Mouse (Mus musculus) CH12.LX (cell line): ENCODE results near the gene E430018J23Rik. TPM values are rescaled to one million over a fixed set of nuclear protein-coding genes. Genes with fewer than 3 reads are reported as not detected.
"Not testable (repeated sequence)": the region's sequence is repeated elsewhere in the genome, so short reads cannot be mapped to it uniquely, and the experiment has no call there.

Experiments used
- DNase-seq: peaks from one replicate; pipeline ENCODE4 v3.0.0-alpha.2; 2013; ENCODE audit errors: extremely low read depth
- H3K27ac ChIP-seq: 2 replicates; pipeline ENCODE4 v1.5.1; 2012; ENCODE audit warnings: low read depth, mild to moderate bottlenecking, control low read depth, moderate library complexity; ENCODE audit not compliant: insufficient read depth
- H3K27me3 ChIP-seq: replicated peaks from 2 replicates; pipeline ENCODE3; 2012; ENCODE audit warnings: inconsistent platforms
- H3K36me3 ChIP-seq, 2 experiments: replicated peaks in 1 of 2; 2 replicates each; pipeline versions ENCODE3 to v1.6.1; 2012; ENCODE audit warnings: inconsistent platforms in 1 of 2, low read length in 1 of 2, mild to moderate bottlenecking in 1 of 2, mixed read lengths in 1 of 2, moderate library complexity in 1 of 2; ENCODE audit not compliant: control insufficient read depth in 1 of 2, insufficient read depth in 1 of 2
- H3K4me1 ChIP-seq, 2 experiments: 2 replicates each; pipeline ENCODE4 v1.6.1; 2012; ENCODE audit warnings: inconsistent platforms in 1 of 2, moderate library complexity in 1 of 2; ENCODE audit not compliant: insufficient read depth in 2 of 2, control insufficient read depth in 1 of 2
- H3K4me2 ChIP-seq: 2 replicates; pipeline ENCODE4 v1.6.1; 2012; ENCODE audit warnings: low read depth, mild to moderate bottlenecking, control low read depth; ENCODE audit not compliant: poor library complexity, insufficient read depth, severe bottlenecking
- H3K4me3 ChIP-seq, 3 experiments: fragments of 150-350 bp in 1 of 3; sonication (generic) in 1 of 3; replicated peaks in 1 of 3; 2 replicates each; pipeline versions ENCODE3 to v1.5.1; 2011 to 2012; ENCODE audit warnings: low read depth in 2 of 3, low read length in 2 of 3, mild to moderate bottlenecking in 2 of 3, moderate library complexity in 2 of 3, control low read depth in 1 of 3, improper control_type of control experiment in 1 of 3, inconsistent platforms in 1 of 3, mixed read lengths in 1 of 3; ENCODE audit not compliant: poor library complexity in 1 of 3
- H3K79me2 ChIP-seq: replicated peaks from 2 replicates; pipeline ENCODE4 v1.6.1; 2012; ENCODE audit warnings: mild to moderate bottlenecking, moderate library complexity; ENCODE audit not compliant: control insufficient read depth, poor library complexity, insufficient read depth, severe bottlenecking; ENCODE audit errors: extremely low read depth
- H3K9ac ChIP-seq: 2 replicates; pipeline ENCODE4 v1.6.1; 2012; ENCODE audit warnings: low read depth, mild to moderate bottlenecking, control low read depth, moderate library complexity; ENCODE audit not compliant: insufficient read depth
- H3K9me3 ChIP-seq: replicated peaks from 2 replicates; pipeline ENCODE3; 2012; ENCODE audit warnings: low read length, inconsistent platforms, mixed read lengths
- BHLHE40 ChIP-seq: IDR thresholded peaks from 2 replicates; pipeline ENCODE4 v1.6.1; 2011; ENCODE audit warnings: mild to moderate bottlenecking, low read depth, low read length, improper control_type of control experiment
- CTCF ChIP-seq, 2 experiments: IDR thresholded peaks in 1 of 2; conservative IDR thresholded peaks in 1 of 2; 2 replicates each; pipeline ENCODE4 v1.5.1; 2011 to 2012; ENCODE audit warnings: low read depth in 2 of 2, low read length in 2 of 2, improper control_type of control experiment in 1 of 2, inconsistent platforms in 1 of 2, mild to moderate bottlenecking in 1 of 2, moderate library complexity in 1 of 2
- ELF1 ChIP-seq: IDR thresholded peaks from 2 replicates; pipeline ENCODE4 v1.6.1; 2014; ENCODE audit warnings: low read depth, mild to moderate bottlenecking, inconsistent platforms, low read length, improper control_type of control experiment
- EP300 ChIP-seq: IDR thresholded peaks from 2 replicates; pipeline ENCODE4 v1.6.1; 2011; ENCODE audit warnings: low read length, improper control_type of control experiment
- ETS1 ChIP-seq: conservative IDR thresholded peaks from 2 replicates; pipeline ENCODE4 v1.6.1; 2012; ENCODE audit warnings: low read depth, mild to moderate bottlenecking, inconsistent platforms, low read length, improper control_type of control experiment, moderate library complexity
- GABPA ChIP-seq: IDR thresholded peaks from 2 replicates; pipeline ENCODE4 v1.6.1; 2012; ENCODE audit warnings: low read depth, low read length, improper control_type of control experiment, inconsistent platforms; ENCODE audit not compliant: insufficient replicate concordance
- HCFC1 ChIP-seq: IDR thresholded peaks from 2 replicates; pipeline ENCODE4 v1.6.1; 2012; ENCODE audit warnings: low read depth, mild to moderate bottlenecking, inconsistent platforms, low read length, improper control_type of control experiment
- IRF4 ChIP-seq: IDR thresholded peaks from 2 replicates; pipeline ENCODE4 v1.6.1; 2014; ENCODE audit warnings: low read depth, mild to moderate bottlenecking, inconsistent platforms, low read length, improper control_type of control experiment
- JUND ChIP-seq: conservative IDR thresholded peaks from 2 replicates; pipeline ENCODE4 v1.6.1; 2011; ENCODE audit warnings: low read depth, low read length, improper control_type of control experiment
- KAT2A ChIP-seq: IDR thresholded peaks from 2 replicates; pipeline ENCODE4 v1.6.1; 2012; ENCODE audit warnings: low read length, improper control_type of control experiment, inconsistent platforms; ENCODE audit not compliant: insufficient replicate concordance
- MAX ChIP-seq: IDR thresholded peaks from 2 replicates; pipeline ENCODE4 v1.6.1; 2011; ENCODE audit warnings: low read length, improper control_type of control experiment
- MAZ ChIP-seq: IDR thresholded peaks from 2 replicates; pipeline ENCODE4 v1.6.1; 2012; ENCODE audit warnings: low read depth, mild to moderate bottlenecking, inconsistent platforms, low read length, improper control_type of control experiment, moderate library complexity
- MXI1 ChIP-seq: IDR thresholded peaks from 2 replicates; pipeline ENCODE4 v1.6.1; 2011; ENCODE audit warnings: mild to moderate bottlenecking, low read depth, low read length, improper control_type of control experiment
- MYC ChIP-seq: IDR thresholded peaks from 2 replicates; pipeline ENCODE4 v1.6.1; 2011; ENCODE audit warnings: low read depth, mild to moderate bottlenecking, improper control_type of control experiment, low read length
- NELFE ChIP-seq: IDR thresholded peaks from 2 replicates; pipeline ENCODE4 v1.6.1; 2011; ENCODE audit warnings: low read depth, low read length, improper control_type of control experiment
- NRF1 ChIP-seq: IDR thresholded peaks from 2 replicates; pipeline ENCODE4 v1.6.1; 2014; ENCODE audit warnings: low read depth, mild to moderate bottlenecking, inconsistent platforms, low read length, improper control_type of control experiment, moderate library complexity
- PAX5 ChIP-seq: IDR thresholded peaks from 2 replicates; pipeline ENCODE4 v1.6.1; 2012; ENCODE audit warnings: low read length, inconsistent platforms, mixed read lengths
- POLR2A ChIP-seq: IDR thresholded peaks from 2 replicates; pipeline ENCODE4 v1.6.1; 2011; ENCODE audit warnings: low read depth, mild to moderate bottlenecking, improper control_type of control experiment, low read length
- RAD21 ChIP-seq: IDR thresholded peaks from 2 replicates; pipeline ENCODE4 v1.6.1; 2011; ENCODE audit warnings: low read depth, mild to moderate bottlenecking, low read length, improper control_type of control experiment, moderate library complexity
- SIN3A ChIP-seq: IDR thresholded peaks from 2 replicates; pipeline ENCODE4 v1.6.1; 2012; ENCODE audit warnings: low read length, improper control_type of control experiment, inconsistent platforms
- SMC3 ChIP-seq: IDR thresholded peaks from 2 replicates; pipeline ENCODE4 v1.6.1; 2011; ENCODE audit warnings: low read depth, low read length, improper control_type of control experiment
- TBP ChIP-seq: conservative IDR thresholded peaks from 2 replicates; pipeline ENCODE4 v1.6.1; 2011; ENCODE audit warnings: low read depth, low read length, improper control_type of control experiment
- TCF12 ChIP-seq: IDR thresholded peaks from 2 replicates; pipeline ENCODE4 v1.6.1; 2014; ENCODE audit warnings: low read depth, mild to moderate bottlenecking, inconsistent platforms, low read length, improper control_type of control experiment
- UBTF ChIP-seq: IDR thresholded peaks from 2 replicates; pipeline ENCODE4 v1.6.1; 2012; ENCODE audit warnings: low read depth, mild to moderate bottlenecking, inconsistent platforms, low read length, improper control_type of control experiment, moderate library complexity
- USF1 ChIP-seq: IDR thresholded peaks from 2 replicates; pipeline ENCODE4 v1.6.1; 2014; ENCODE audit warnings: low read depth, mild to moderate bottlenecking, inconsistent platforms, low read length, improper control_type of control experiment
- USF2 ChIP-seq: conservative IDR thresholded peaks from 2 replicates; pipeline ENCODE4 v1.6.1; 2011; ENCODE audit warnings: low read depth, low read length, improper control_type of control experiment
- ZC3H11A ChIP-seq: IDR thresholded peaks from 2 replicates; pipeline ENCODE4 v1.6.1; 2012; ENCODE audit warnings: low read depth, mild to moderate bottlenecking, inconsistent platforms, low read length, improper control_type of control experiment
- ZMIZ1 ChIP-seq: IDR thresholded peaks from 2 replicates; pipeline ENCODE4 v1.6.1; 2012; ENCODE audit warnings: low read depth, mild to moderate bottlenecking, inconsistent platforms, low read length, improper control_type of control experiment
- ZNF384 ChIP-seq: IDR thresholded peaks from 2 replicates; pipeline ENCODE4 v1.6.1; 2012; ENCODE audit warnings: low read depth, low read length, improper control_type of control experiment, inconsistent platforms
- dilution Hi-C: fragments of 300-500 bp; cut with MboI; formaldehyde crosslinking; loops from 2 replicates; pipeline ENCODE4 v1.14.3; 2020; ENCODE audit warnings: low sequenced_read_pairs; ENCODE audit not compliant: extremely low pct_unique_long_range_greater_than_20kb, extremely low pct_ligation_motif_present
- in situ Hi-C: fragments of 300-500 bp; cut with MboI; formaldehyde crosslinking; loops from 3 replicates; pipeline ENCODE4 v1.14.3; 2019; ENCODE audit warnings: low sequenced_read_pairs, low pct_ligation_motif_present, low pct_unique_long_range_greater_than_20kb, mixed read lengths
- polyA plus RNA-seq: library from polyadenylated mRNA; unstranded; fragments of >175 nt; gene quantifications from 2 replicates; pipeline ENCODE4 v1.2.1, GENCODE M21; 2012; ENCODE audit warnings: low read depth; ENCODE audit not compliant: insufficient read length
- total RNA-seq, 2 experiments: library from RNA; depleted of rRNA; stranded (reverse); fragments of 300-350 nt in 1 of 2; fragments of >200 nt in 1 of 2; gene quantifications; 2 replicates each; pipeline ENCODE4 v1.2.3; 2012 to 2014

E430018J23Rik gene
- total and polyA plus RNA-seq, 3 experiments, result 3.8 to 9.2 (median 8.9) TPM

DNA sequence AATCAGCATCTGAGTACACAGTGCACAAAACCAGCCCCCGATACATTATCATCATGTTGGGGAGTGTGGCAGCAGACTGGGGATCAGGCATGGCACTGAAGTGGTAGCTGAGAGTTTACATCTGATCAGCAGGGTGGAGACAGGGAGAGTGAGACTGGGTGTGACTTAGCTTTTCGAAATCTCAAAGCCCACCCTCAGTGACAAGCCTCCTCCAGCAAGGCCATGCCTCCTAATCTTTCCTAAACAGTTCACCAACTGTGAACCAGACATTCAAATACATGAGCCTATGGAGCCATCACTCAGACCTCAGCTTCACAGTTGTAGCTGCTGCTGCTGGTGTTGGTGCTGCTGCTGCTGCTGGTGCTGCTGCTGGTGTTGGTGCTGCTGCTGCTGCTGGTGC, 18.0 kb upstream of the E430018J23Rik start:
- H3K9ac ChIP-seq, result no peak overlapping the region
- H3K4me1 ChIP-seq, result peaks cover 0 to 11% of the 10 kb centered on the region in 2 experiments; a peak in 2 of 4 replicates
- H3K4me3 ChIP-seq, result no peak overlapping the region
- no peak overlapping the region for H3K27ac ChIP-seq
- peaks cover 0 to 4% of the 10 kb centered on the region in 2 experiments for H3K36me3 ChIP-seq
- H3K4me2 ChIP-seq, result no peak overlapping the region
- no peaks in the 10 kb centered on the region for H3K27me3 ChIP-seq
- TF ChIP-seq ZC3H11A (no peak), PAX5 (no peak), SMC3 (no peak), CTCF (conservative IDR thresholded peaks at IDR 0.05 in 1 of 2, IDR thresholded peaks at IDR 0.05 in 1 of 2; ENCODE audit: low read depth in 2 of 2, low read length in 2 of 2) (no peak), MAZ (no peak), EP300 (no peak), GABPA (no peak), NRF1 (no peak), RAD21 (no peak), SIN3A (no peak), ETS1 (no peak), USF2 (no peak), ZNF384 (no peak), ZMIZ1 (no peak), POLR2A (no peak), KAT2A (no peak), JUND (no peak), MYC (no peak)
- H3K79me2 ChIP-seq, result no peaks in the 10 kb centered on the region
- H3K9me3 ChIP-seq, result peaks cover 5% of the 10 kb centered on the region
- in situ Hi-C loops (no loop called here), dilution Hi-C loops (no loop called here)
- DNase-seq, result no peak

DNA sequence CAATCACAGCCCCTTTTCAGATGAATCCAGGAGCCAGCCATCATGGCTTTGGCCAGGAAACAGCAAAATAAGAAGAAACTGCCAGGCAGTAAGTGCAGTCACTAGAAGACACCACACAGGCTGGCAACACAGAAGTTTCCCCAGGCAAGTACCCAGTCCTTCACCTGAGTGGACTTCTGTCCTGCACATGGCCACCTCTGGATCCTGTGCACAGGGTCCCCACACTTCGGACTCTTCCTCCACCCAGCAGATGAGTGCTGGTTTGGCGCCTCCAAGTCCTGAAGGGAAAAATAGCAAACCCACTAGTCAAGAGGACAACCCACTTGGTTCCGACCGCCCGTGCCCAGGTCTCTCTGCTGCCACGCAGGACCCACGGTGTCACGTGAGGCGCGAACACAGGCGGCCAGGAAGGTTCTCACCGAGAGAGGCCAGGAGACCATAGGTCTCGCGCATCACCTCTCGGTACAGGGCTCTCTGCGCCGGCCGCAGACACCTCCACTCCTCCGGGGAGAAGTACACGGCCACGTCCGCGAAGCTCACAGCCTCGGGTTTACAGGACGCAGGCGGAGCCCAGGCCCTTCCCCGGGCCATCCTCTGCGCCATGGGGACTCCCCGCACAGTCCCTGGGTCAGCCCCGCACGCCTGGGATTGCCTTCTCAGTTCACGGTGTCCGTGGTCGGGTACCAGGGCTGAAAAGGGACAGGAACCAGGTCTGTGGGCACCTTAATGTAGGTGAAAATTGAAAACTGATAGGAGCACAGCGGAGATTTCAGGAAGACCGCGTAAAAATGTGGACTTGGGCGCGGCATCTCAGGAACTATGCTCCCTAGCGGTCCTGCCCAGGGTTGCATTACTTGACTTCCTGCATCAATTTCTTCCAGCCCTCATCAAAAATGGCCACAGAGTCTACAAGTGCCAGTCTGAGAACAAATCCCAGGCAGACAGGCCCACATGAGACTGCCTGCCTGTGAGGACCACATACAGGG, 12.9 kb upstream of the E430018J23Rik start, which contains the start of gene Zfp764:
Gene Zfp764 (minus strand): TSS at position 821 of the 986 bp plus-strand sequence.
- Histone ChIP-seq H3K4me1 (peaks cover 0 to 18% of the 10 kb centered on the region in 2 experiments; a peak in 2 of 4 replicates), H3K27ac (peak within 1 kb of the TSS; percentile 10; the same call in 1 of the 2 replicates), H3K9ac (peak within 1 kb of the TSS; percentile 65), H3K4me3 (peak within 1 kb of the TSS; percentile 52 to 68 (median 56)), H3K4me2 (peak within 1 kb of the TSS; percentile 50)
- dilution Hi-C loops, in situ Hi-C loops, H3K36me3 ChIP-seq, H3K79me2 ChIP-seq, H3K9me3 ChIP-seq, H3K27me3 ChIP-seq: not testable (repeated sequence)
- TF ChIP-seq USF1 (peak; percentile 75), MXI1 (peak; percentile 65), SMC3 (peak; percentile 37), HCFC1 (peak; percentile 85), IRF4 (peak; percentile 19; the same call in 1 of the 2 replicates), UBTF (peak; percentile 72; the same call in 1 of the 2 replicates), TBP (peak; percentile 52; the same call in 1 of the 2 replicates), NELFE (peak; percentile 66), BHLHE40 (peak; percentile 86), MYC (peak; percentile 53; the same call in 1 of the 2 replicates), USF2 (peak; percentile 46; the same call in 1 of the 2 replicates), NRF1 (peak; percentile 59; the same call in 1 of the 2 replicates), TCF12 (peak; percentile 62; the same call in 1 of the 2 replicates), RAD21 (peak; percentile 28), POLR2A (peak; percentile 81), SIN3A (peak; percentile 34; the same call in 1 of the 2 replicates), MAX (peak; percentile 32; the same call in 1 of the 2 replicates), CTCF (conservative IDR thresholded peaks at IDR 0.05 in 1 of 2, IDR thresholded peaks at IDR 0.05 in 1 of 2; ENCODE audit: low read depth in 2 of 2, low read length in 2 of 2) (peak; percentile 58 to 73), ELF1 (peak; percentile 86), ZMIZ1 (0 out of 2 replicates have a peak, but pooled peaks have one; percentile 44)
- peak; percentile 86 for DNase-seq
